Mouse (Mus musculus) liver (tissue): ENCODE data around the gene Dmrtb1.

Source experiments
- DNase-seq: peaks from one replicate; pipeline ENCODE4 v3.0.0-alpha.2; 2020; ENCODE audit warnings: mixed read lengths

Gene Dmrtb1

GRCm38 (mm10) chr4:107684130-107684529 lies at the start of gene Dmrtb1:
Gene Dmrtb1, minus strand, starts transcription at chr4:107684230.
- no peak for DNase-seq

- no peak for DNase-seq
These were observed 49.6 kb upstream of the Dmrtb1 start for GRCm38 (mm10) chr4:107733603-107734002.

- no peak for DNase-seq
These were observed 48.6 kb upstream of the Dmrtb1 start for GRCm38 (mm10) chr4:107732624-107733023.

GRCm38 (mm10) chr4:107732182-107732581 lies 48.2 kb upstream of the Dmrtb1 start:
- DNase-seq: no peak

- DNase-seq: no peak
These were observed 47.0 kb upstream of the Dmrtb1 start for GRCm38 (mm10) chr4:107731088-107731465.

- no peak for DNase-seq
These were observed 46.5 kb upstream of the Dmrtb1 start for GRCm38 (mm10) chr4:107730391-107731087.

- no peak for DNase-seq
These were observed 41.4 kb upstream of the Dmrtb1 start for GRCm38 (mm10) chr4:107725432-107725831.

- peak; percentile 9 for DNase-seq
These were observed 36.2 kb upstream of the Dmrtb1 start for GRCm38 (mm10) chr4:107720043-107720830.

GRCm38 (mm10) chr4:107719161-107719560 lies 35.1 kb upstream of the Dmrtb1 start:
- DNase-seq: no peak

GRCm38 (mm10) chr4:107718720-107719119 lies 34.7 kb upstream of the Dmrtb1 start:
- DNase-seq: no peak

- DNase-seq: no peak
These were observed 33.8 kb upstream of the Dmrtb1 start for GRCm38 (mm10) chr4:107717718-107718313.

- DNase-seq: no peak
These were observed 32.8 kb upstream of the Dmrtb1 start for GRCm38 (mm10) chr4:107716754-107717299.

GRCm38 (mm10) chr4:107706884-107707283 lies 22.9 kb upstream of the Dmrtb1 start:
- no peak for DNase-seq

- peak; percentile 51 for DNase-seq
These were observed 20.2 kb upstream of the Dmrtb1 start for GRCm38 (mm10) chr4:107704185-107704584.

GRCm38 (mm10) chr4:107701679-107702078 lies 17.6 kb upstream of the Dmrtb1 start:
- no peak for DNase-seq

GRCm38 (mm10) chr4:107701116-107701515 lies 17.1 kb upstream of the Dmrtb1 start:
- DNase-seq: peak; percentile 47

- DNase-seq: no peak
These were observed 15.2 kb upstream of the Dmrtb1 start for GRCm38 (mm10) chr4:107699271-107699670.

GRCm38 (mm10) chr4:107693816-107694215 lies 9.8 kb upstream of the Dmrtb1 start:
- DNase-seq: no peak

- no peak for DNase-seq
These were observed 4.2 kb upstream of the Dmrtb1 start for GRCm38 (mm10) chr4:107688213-107688612.

GRCm38 (mm10) chr4:107687127-107687526 lies 3.1 kb upstream of the Dmrtb1 start:
- DNase-seq: no peak

GRCm38 (mm10) chr4:107683006-107683756 lies 849 bp downstream of the Dmrtb1 start:
- no peak for DNase-seq

GRCm38 (mm10) chr4:107681099-107681849 lies 2.8 kb downstream of the Dmrtb1 start:
- DNase-seq: no peak
